8 mouse cellular contexts compared by ENCODE assay signal in the genomic region with DNA sequence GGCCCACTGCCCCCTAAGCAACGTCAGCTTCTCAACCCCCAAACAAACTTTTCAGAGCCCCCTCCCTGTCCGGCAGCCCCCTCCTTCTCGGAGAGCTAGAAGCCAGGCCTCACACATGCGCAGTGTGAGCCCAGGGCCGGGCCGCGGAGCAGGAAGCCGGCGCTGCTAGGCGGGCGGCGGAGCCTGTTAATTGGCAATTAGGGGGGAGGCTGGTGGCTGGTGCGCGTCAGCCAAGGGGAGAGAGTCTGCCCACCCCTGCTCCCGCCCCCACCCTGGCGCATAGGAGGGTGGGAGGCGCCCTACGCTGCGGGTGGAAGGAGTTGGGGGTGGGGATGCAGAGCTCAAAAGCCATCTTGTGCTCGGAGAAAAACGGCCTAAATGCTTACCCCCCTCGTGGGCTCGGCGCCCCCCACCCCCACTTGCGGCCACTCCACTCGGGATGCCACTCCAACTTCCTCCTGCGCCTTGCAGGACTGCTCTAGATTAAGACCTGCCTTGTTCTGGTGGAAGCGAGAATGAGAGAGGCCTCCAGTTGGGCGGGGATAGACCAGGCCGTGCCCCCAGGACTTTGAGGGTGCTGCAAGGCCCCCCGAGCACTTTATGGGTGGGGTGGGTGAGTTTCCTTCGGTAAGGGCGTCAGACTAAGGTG. TPM values are rescaled to one million over a fixed set of nuclear protein-coding genes. Genes with fewer than 3 reads are reported as not detected.
DNase-seq lines count a peak whose midpoint lies in the region; ATAC-seq and TF ChIP-seq lines count a peak whose summit lies in the region.

No protein-coding gene starts in this region.

- ATAC-seq in liver, embryonic 14.5 days (ENCODE audit: insufficient read depth) = peak; percentile 52; the same call in 1 of the 2 replicates
- ATAC-seq in neural tube, embryonic 11.5 days (ENCODE audit: insufficient read depth, low FRiP score, low TSS enrichment) = peak; percentile 36

- H3K4me1 ChIP-seq in liver, embryonic 14.5 days (replicated peaks; ENCODE audit: control insufficient read depth in 2 of 2, insufficient read depth in 2 of 2, low read length in 1 of 2) = no peaks in the 10 kb centered on the region
- peaks cover 23% of the 10 kb centered on the region for H3K4me1 ChIP-seq in neural tube, embryonic 11.5 days (ENCODE audit: control insufficient read depth, insufficient read depth, low read length)

- H3K4me2 ChIP-seq in liver, embryonic 14.5 days (ENCODE audit: low read depth) = peak overlapping the region; percentile 60
- peak overlapping the region; percentile 99 for H3K4me2 ChIP-seq in neural tube, embryonic 11.5 days (ENCODE audit: low read depth)

- H3K36me3 ChIP-seq in liver, embryonic 14.5 days (replicated peaks; ENCODE audit: control insufficient read depth, insufficient read depth, low read depth) = no peaks in the 10 kb centered on the region
- H3K36me3 ChIP-seq in neural tube, embryonic 11.5 days (ENCODE audit: control insufficient read depth, insufficient read depth, low read length) = no peaks in the 10 kb centered on the region

- no peak for TF ChIP-seq POLR2A in brain, embryonic 14.5 days (IDR thresholded peaks at IDR 0.05; ENCODE audit: borderline replicate concordance, extremely low read depth, insufficient read depth, insufficient read length, poor library complexity, severe bottlenecking)

- peak overlapping the region; percentile 51 for H3K4me3 ChIP-seq in layer of hippocampus, adult 2 months
- H3K4me3 ChIP-seq in liver, embryonic 14.5 days (ENCODE audit: insufficient read depth in 1 of 2, low read depth in 2 of 2, low read length in 2 of 2) = peak overlapping the region in 1 of 2 experiments; percentile 38; a peak in 2 of 4 replicates
- H3K4me3 ChIP-seq in neural tube, embryonic 11.5 days (ENCODE audit: low read depth, low read length) = peak overlapping the region; percentile 66

- TF ChIP-seq EP300 in liver, embryonic 14.5 days (IDR thresholded peaks at IDR 0.05; ENCODE audit: low read depth) = no peak

- peaks cover 99% of the 10 kb centered on the region for H3K27me3 ChIP-seq in liver, embryonic 14.5 days (ENCODE audit: control insufficient read depth, insufficient read depth, low read length)
- peaks cover 17% of the 10 kb centered on the region; the same call in 1 of the 2 replicates for H3K27me3 ChIP-seq in neural tube, embryonic 11.5 days (ENCODE audit: control insufficient read depth, insufficient read depth, low read length)

- DNase-seq in layer of hippocampus, adult 2 months (ENCODE audit: low spot score in 2 of 2) = peak; percentile 5 to 36
- no peak for DNase-seq in layer of hippocampus, postnatal 25 days (ENCODE audit: extremely low spot score in 1 of 2, low spot score in 1 of 2)
- peak; percentile 84 for DNase-seq in brain, embryonic 14.5 days (ENCODE audit: low read depth)
- DNase-seq in gastrocnemius, postnatal 25 days = peak; percentile 90
- peak; percentile 72 for DNase-seq in induced T-regulatory cell, adult 2 months (ENCODE audit: low read depth)
- DNase-seq in liver, embryonic 14.5 days (ENCODE audit: low read depth in 3 of 3, low spot score in 3 of 3) = no peak
- peak; percentile 76 for DNase-seq in neural tube, embryonic 11.5 days (ENCODE audit: low spot score)
- no peak for DNase-seq in layer of hippocampus, adult 8-10 months (ENCODE audit: low spot score in 2 of 2)

- no peaks in the 10 kb centered on the region for H3K9me3 ChIP-seq in liver, embryonic 14.5 days (ENCODE audit: control insufficient read depth, low read length)
- H3K9me3 ChIP-seq in neural tube, embryonic 11.5 days (ENCODE audit: control insufficient read depth, low read length) = no peaks in the 10 kb centered on the region

- TF ChIP-seq CTCF in layer of hippocampus, adult 2 months (conservative IDR thresholded peaks at IDR 0.05) = no peak
- no peak for TF ChIP-seq CTCF in brain, embryonic 14.5 days (IDR thresholded peaks at IDR 0.05; ENCODE audit: borderline replicate concordance, extremely low read depth, insufficient read depth, insufficient read length)
- no peak for TF ChIP-seq CTCF in liver, embryonic 14.5 days (IDR thresholded peaks at IDR 0.05; ENCODE audit: low read depth)

- H3K27ac ChIP-seq in layer of hippocampus, adult 2 months = no peak overlapping the region
- H3K27ac ChIP-seq in liver, embryonic 14.5 days = no peak overlapping the region
- peak overlapping the region; percentile 88 for H3K27ac ChIP-seq in neural tube, embryonic 11.5 days (ENCODE audit: low read depth, low read length)

- H3K9ac ChIP-seq in liver, embryonic 14.5 days (replicated peaks) = no peak overlapping the region
- H3K9ac ChIP-seq in neural tube, embryonic 11.5 days (ENCODE audit: low read length) = peak overlapping the region; percentile 95

- WGBS in liver, embryonic 14.5 days (ENCODE audit: insufficient replicate concordance) = 1% methylated on average over 33 of the region's 33 CpGs
- WGBS in neural tube, embryonic 11.5 days = under 1% methylated on average over 30 of the region's 33 CpGs

RNA-seq across cellular contexts. Expression of gene Hoxc6, which starts 1.2 kb away (rescaled TPM):
- not detected for total RNA-seq in layer of hippocampus, adult 2 months (2021)
- not detected for total RNA-seq in layer of hippocampus, postnatal 25 days (2021)
- 0.11 and 0.63 TPM in 2 replicates for polyA plus RNA-seq in brain, embryonic 14.5 days (2012; rRNA removed)
- total RNA-seq in gastrocnemius, postnatal 25 days (2021) = 1 to 10 TPM; 5.3 to 8.1 TPM
- polyA plus RNA-seq in liver, embryonic 14.5 days (2012; rRNA removed) = 0.06 TPM in 2 replicates
- 0.14 TPM in 1 of 2 replicates, not detected in the other for polyA plus RNA-seq in liver, embryonic 14.5 days (2014; fragmentation: Nextera tagmentation; extraction: Ambion mirVana)
- polyA plus RNA-seq in neural tube, embryonic 11.5 days (2014; fragmentation: Nextera tagmentation; extraction: Ambion mirVana) = 95.9 and 96.4 TPM in 2 replicates
- total RNA-seq in layer of hippocampus, adult 8-10 months (2022) = not detected

RNA-seq across cellular contexts. Expression of gene Hoxc8, which starts 8.9 kb away (rescaled TPM):
- total RNA-seq in layer of hippocampus, adult 2 months (2021) = not detected
- not detected for total RNA-seq in layer of hippocampus, postnatal 25 days (2021)
- polyA plus RNA-seq in brain, embryonic 14.5 days (2012; rRNA removed) = not detected in 2 replicates
- total RNA-seq in gastrocnemius, postnatal 25 days (2021) = 1 to 10 TPM; 1.3 to 1.6 TPM
- polyA plus RNA-seq in liver, embryonic 14.5 days (2012; rRNA removed) = 0.04 TPM in 1 of 2 replicates, not detected in the other
- 0.04 TPM in 1 of 2 replicates, not detected in the other for polyA plus RNA-seq in liver, embryonic 14.5 days (2014; fragmentation: Nextera tagmentation; extraction: Ambion mirVana)
- 63.7 and 67.1 TPM in 2 replicates for polyA plus RNA-seq in neural tube, embryonic 11.5 days (2014; fragmentation: Nextera tagmentation; extraction: Ambion mirVana)
- total RNA-seq in layer of hippocampus, adult 8-10 months (2022) = not detected

RNA-seq across cellular contexts. Expression of gene Hoxc4, which starts 19.4 kb away (rescaled TPM):
- total RNA-seq in layer of hippocampus, adult 2 months (2021) = not detected
- total RNA-seq in layer of hippocampus, postnatal 25 days (2021) = not detected
- polyA plus RNA-seq in brain, embryonic 14.5 days (2012; rRNA removed) = 1.2 and 13.6 TPM in 2 replicates
- total RNA-seq in gastrocnemius, postnatal 25 days (2021) = 1 to 10 TPM; 3.8 to 4.1 TPM
- polyA plus RNA-seq in liver, embryonic 14.5 days (2012; rRNA removed) = 0.07 and 0.12 TPM in 2 replicates
- polyA plus RNA-seq in liver, embryonic 14.5 days (2014; fragmentation: Nextera tagmentation; extraction: Ambion mirVana) = 0.05 and 0.06 TPM in 2 replicates
- 62.6 and 67.3 TPM in 2 replicates for polyA plus RNA-seq in neural tube, embryonic 11.5 days (2014; fragmentation: Nextera tagmentation; extraction: Ambion mirVana)
- total RNA-seq in layer of hippocampus, adult 8-10 months (2022) = not detected

RNA-seq across cellular contexts. Expression of gene Hoxc9, which starts 23.1 kb away (rescaled TPM):
- not detected for total RNA-seq in layer of hippocampus, adult 2 months (2021)
- not detected for total RNA-seq in layer of hippocampus, postnatal 25 days (2021)
- not detected in 2 replicates for polyA plus RNA-seq in brain, embryonic 14.5 days (2012; rRNA removed)
- total RNA-seq in gastrocnemius, postnatal 25 days (2021) = 1 to 10 TPM; 4.6 to 6.5 TPM
- polyA plus RNA-seq in liver, embryonic 14.5 days (2012; rRNA removed) = 0.03 TPM in 1 of 2 replicates, not detected in the other
- not detected in 2 replicates for polyA plus RNA-seq in liver, embryonic 14.5 days (2014; fragmentation: Nextera tagmentation; extraction: Ambion mirVana)
- 36.1 and 40.0 TPM in 2 replicates for polyA plus RNA-seq in neural tube, embryonic 11.5 days (2014; fragmentation: Nextera tagmentation; extraction: Ambion mirVana)
- total RNA-seq in layer of hippocampus, adult 8-10 months (2022) = not detected

RNA-seq across cellular contexts. Expression of gene Hoxc5, which starts 32.1 kb away (rescaled TPM):
- not detected for total RNA-seq in layer of hippocampus, adult 2 months (2021)
- total RNA-seq in layer of hippocampus, postnatal 25 days (2021) = not detected
- 1.0 and 7.0 TPM in 2 replicates for polyA plus RNA-seq in brain, embryonic 14.5 days (2012; rRNA removed)
- total RNA-seq in gastrocnemius, postnatal 25 days (2021) = 1 to 10 TPM; 1.6 to 1.8 TPM
- 0.03 and 0.06 TPM in 2 replicates for polyA plus RNA-seq in liver, embryonic 14.5 days (2012; rRNA removed)
- polyA plus RNA-seq in liver, embryonic 14.5 days (2014; fragmentation: Nextera tagmentation; extraction: Ambion mirVana) = not detected in 2 replicates
- polyA plus RNA-seq in neural tube, embryonic 11.5 days (2014; fragmentation: Nextera tagmentation; extraction: Ambion mirVana) = 36.3 and 37.3 TPM in 2 replicates
- not detected for total RNA-seq in layer of hippocampus, adult 8-10 months (2022)

Comparison
In these comparisons a context has a peak if more than half of its experiments do, and no peak if none do; other contexts are left out.
1. DNase-seq: peak in layer of hippocampus, adult 2 months (2 of 2), brain, embryonic 14.5 days (single experiment), gastrocnemius, postnatal 25 days (single experiment), induced T-regulatory cell, adult 2 months (single experiment) and neural tube, embryonic 11.5 days (single experiment); none in layer of hippocampus, postnatal 25 days (0 of 2), liver, embryonic 14.5 days (0 of 3) and layer of hippocampus, adult 8-10 months (0 of 2).
2. RNA of gene Hoxc6, which starts 1.2 kb away (total RNA-seq): 5.3 to 8.1 TPM in gastrocnemius, postnatal 25 days; not detected in layer of hippocampus, adult 8-10 months, not detected in layer of hippocampus, adult 2 months and not detected in layer of hippocampus, postnatal 25 days; every median in the first group is over 4 times any median in the second.
3. RNA of gene Hoxc4, which starts 19.4 kb away (total RNA-seq): 3.8 to 4.1 TPM in gastrocnemius, postnatal 25 days; not detected in layer of hippocampus, adult 2 months, not detected in layer of hippocampus, postnatal 25 days and not detected in layer of hippocampus, adult 8-10 months; every median in the first group is over 4 times any median in the second.